Mouse (Mus musculus): ENCODE data around the gene Haus4. TPM values are rescaled to one million over a fixed set of nuclear protein-coding genes. Genes with fewer than 3 reads are reported as not detected.

Haus4 gene
- total and polyA plus RNA-seq, 3 experiments, result 39.2 to 73.4 TPM; not detected in 1

- Histone ChIP-seq H3K79me2 (ENCODE audit: control insufficient read depth, insufficient read depth, low read length, poor library complexity) (no peaks in the 10 kb centered on the region; the same call in 1 of the 2 replicates), H3K27me3 (ENCODE audit: control insufficient read depth in 1 of 2, insufficient read depth in 2 of 2, low read length in 2 of 2) (no peaks in the 10 kb centered on the region), H3K9me3 (replicated peaks; ENCODE audit: insufficient read depth, low read length) (no peaks in the 10 kb centered on the region), H3K9ac (ENCODE audit: control insufficient read depth, low read depth, low read length, poor library complexity, severe bottlenecking) (no peak overlapping the region), H3K4me1 (ENCODE audit: control insufficient read depth in 1 of 2, insufficient read depth in 2 of 2, low read length in 2 of 2) (no peaks in the 10 kb centered on the region), H3K4me3 (ENCODE audit: control insufficient read depth in 1 of 2, insufficient read depth in 1 of 2, low read depth in 2 of 2, low read length in 2 of 2) (no peak overlapping the region), H3K36me3 (ENCODE audit: control insufficient read depth in 1 of 2, insufficient read depth in 2 of 2, low read length in 2 of 2) (no peaks in the 10 kb centered on the region), H3K27ac (ENCODE audit: control insufficient read depth, low read depth, low read length) (no peak overlapping the region)
- TF ChIP-seq RCOR1 (IDR thresholded peaks at IDR 0.05; ENCODE audit: low read depth, low read length) (0 out of 2 replicates have a peak, but pooled peaks have one; percentile 22), SMC3 (IDR thresholded peaks at IDR 0.05; ENCODE audit: low read depth, low read length) (peak; percentile 63), MAZ (IDR thresholded peaks at IDR 0.05; ENCODE audit: low read depth, low read length) (no peak), ZC3H11A (IDR thresholded peaks at IDR 0.05; ENCODE audit: low read depth, low read length) (peak; percentile 51), UBTF (IDR thresholded peaks at IDR 0.05; ENCODE audit: borderline replicate concordance, insufficient read depth, low read depth, low read length) (no peak), RAD21 (IDR thresholded peaks at IDR 0.05; ENCODE audit: low read depth, low read length) (peak; percentile 74), CTCF (IDR thresholded peaks at IDR 0.05 in 2 of 3, conservative IDR thresholded peaks at IDR 0.05 in 1 of 3; ENCODE audit: control insufficient read depth in 1 of 3, insufficient read depth in 1 of 3, low read depth in 2 of 3, low read length in 3 of 3, poor library complexity in 1 of 3, severe bottlenecking in 1 of 3) (peak; percentile 88 to 92 (median 91)), E2F4 (IDR thresholded peaks at IDR 0.05; ENCODE audit: borderline replicate concordance, low read depth, low read length) (no peak)
- peak; percentile 75 for DNase-seq (ENCODE audit: low read depth, low spot score)
Observed at GRCm38 (mm10) chr14:54528446-54529111, 25.8 kb downstream of the Haus4 start.

GRCm38 (mm10) chr14:54528007-54528393, 26.4 kb downstream of the Haus4 start:
- Histone ChIP-seq H3K4me1 (ENCODE audit: control insufficient read depth in 1 of 2, insufficient read depth in 2 of 2, low read length in 2 of 2) (no peaks in the 10 kb centered on the region), H3K9me3 (replicated peaks; ENCODE audit: insufficient read depth, low read length) (no peaks in the 10 kb centered on the region), H3K27me3 (ENCODE audit: control insufficient read depth in 1 of 2, insufficient read depth in 2 of 2, low read length in 2 of 2) (no peaks in the 10 kb centered on the region), H3K9ac (ENCODE audit: control insufficient read depth, low read depth, low read length, poor library complexity, severe bottlenecking) (no peak overlapping the region), H3K4me3 (ENCODE audit: control insufficient read depth in 1 of 2, insufficient read depth in 1 of 2, low read depth in 2 of 2, low read length in 2 of 2) (no peak overlapping the region), H3K27ac (ENCODE audit: control insufficient read depth, low read depth, low read length) (no peak overlapping the region), H3K36me3 (ENCODE audit: control insufficient read depth in 1 of 2, insufficient read depth in 2 of 2, low read length in 2 of 2) (no peaks in the 10 kb centered on the region), H3K79me2 (ENCODE audit: control insufficient read depth, insufficient read depth, low read length, poor library complexity) (no peaks in the 10 kb centered on the region; the same call in 1 of the 2 replicates)
- no peak; a peak in 1 of 6 replicates for TF ChIP-seq CTCF (IDR thresholded peaks at IDR 0.05 in 2 of 3, conservative IDR thresholded peaks at IDR 0.05 in 1 of 3; ENCODE audit: control insufficient read depth in 1 of 3, insufficient read depth in 1 of 3, low read depth in 2 of 3, low read length in 3 of 3, poor library complexity in 1 of 3, severe bottlenecking in 1 of 3)
- DNase-seq (ENCODE audit: low read depth, low spot score), result no peak

- H3K79me2 ChIP-seq (ENCODE audit: control insufficient read depth, insufficient read depth, low read length, poor library complexity), result no peaks in the 10 kb centered on the region; the same call in 1 of the 2 replicates
- no peaks in the 10 kb centered on the region for H3K27me3 ChIP-seq (ENCODE audit: control insufficient read depth in 1 of 2, insufficient read depth in 2 of 2, low read length in 2 of 2)
- DNase-seq (ENCODE audit: low read depth, low spot score), result no peak
- H3K4me3 ChIP-seq (ENCODE audit: control insufficient read depth in 1 of 2, insufficient read depth in 1 of 2, low read depth in 2 of 2, low read length in 2 of 2), result no peak overlapping the region
- H3K9ac ChIP-seq (ENCODE audit: control insufficient read depth, low read depth, low read length, poor library complexity, severe bottlenecking), result no peak overlapping the region
- no peaks in the 10 kb centered on the region for H3K36me3 ChIP-seq (ENCODE audit: control insufficient read depth in 1 of 2, insufficient read depth in 2 of 2, low read length in 2 of 2)
- H3K4me1 ChIP-seq (ENCODE audit: control insufficient read depth in 1 of 2, insufficient read depth in 2 of 2, low read length in 2 of 2), result no peaks in the 10 kb centered on the region
- H3K9me3 ChIP-seq (replicated peaks; ENCODE audit: insufficient read depth, low read length), result no peaks in the 10 kb centered on the region
- H3K27ac ChIP-seq (ENCODE audit: control insufficient read depth, low read depth, low read length), result no peak overlapping the region
- no peak for TF ChIP-seq ETS1 (IDR thresholded peaks at IDR 0.05; ENCODE audit: low read depth, low read length)
- TF ChIP-seq ZMIZ1 (IDR thresholded peaks at IDR 0.05; ENCODE audit: low read depth, low read length), result no peak
- TF ChIP-seq BHLHE40 (IDR thresholded peaks at IDR 0.05; ENCODE audit: borderline replicate concordance, low read depth, low read length), result no peak
- no peak for TF ChIP-seq MAZ (IDR thresholded peaks at IDR 0.05; ENCODE audit: low read depth, low read length)
- no peak for TF ChIP-seq CHD1 (IDR thresholded peaks at IDR 0.05; ENCODE audit: low read depth, low read length)
- TF ChIP-seq SMC3 (IDR thresholded peaks at IDR 0.05; ENCODE audit: low read depth, low read length), result no peak
- TF ChIP-seq MYB (IDR thresholded peaks at IDR 0.05; ENCODE audit: low read depth, low read length), result no peak
- TF ChIP-seq USF1 (IDR thresholded peaks at IDR 0.05; ENCODE audit: low read depth, low read length), result no peak
- no peak for TF ChIP-seq POLR2AphosphoS2 (IDR thresholded peaks at IDR 0.05; ENCODE audit: low read length)
- no peak for TF ChIP-seq GABPA (IDR thresholded peaks at IDR 0.05; ENCODE audit: low read depth, low read length)
- no peak for TF ChIP-seq GATA1 (IDR thresholded peaks at IDR 0.05; ENCODE audit: low read depth, low read length)
- no peak for TF ChIP-seq MEF2A (IDR thresholded peaks at IDR 0.05; ENCODE audit: extremely low read depth, insufficient replicate concordance, low read depth, low read length, poor library complexity, severe bottlenecking)
- TF ChIP-seq MXI1 (IDR thresholded peaks at IDR 0.05; ENCODE audit: low read depth, low read length), result no peak
- TF ChIP-seq POLR2AphosphoS5 (IDR thresholded peaks at IDR 0.05; ENCODE audit: borderline replicate concordance, low read depth, low read length), result no peak
- TF ChIP-seq POLR2A (IDR thresholded peaks at IDR 0.05; ENCODE audit: control insufficient read depth in 1 of 2, insufficient read depth in 1 of 2, low read depth in 1 of 2, low read length in 2 of 2, poor library complexity in 1 of 2), result no peak
- no peak for TF ChIP-seq MAFK (IDR thresholded peaks at IDR 0.05; ENCODE audit: borderline replicate concordance, low read depth, low read length)
- TF ChIP-seq NELFE (IDR thresholded peaks at IDR 0.05; ENCODE audit: low read depth, low read length), result no peak
Observed at GRCm38 (mm10) chr14:54527227-54528006, 27.0 kb downstream of the Haus4 start.

Measured in MEL (cell line).